Mouse (Mus musculus) neural tube, embryonic 11.5 days (tissue): Measurements from ENCODE around the gene Scin. TPM values are rescaled to one million over a fixed set of nuclear protein-coding genes. Genes with fewer than 3 reads are reported as not detected.

Experiments
- ATAC-seq: fragments of 200-750 bp; cut with Nextera tagmentation; 2 replicates; pipeline ENCODE4 v1.8.0; 2017; ENCODE audit warnings: moderate number of reproducible peaks, mild to moderate bottlenecking, moderate TSS enrichment, moderate library complexity; ENCODE audit not compliant: insufficient read depth, low FRiP score, low TSS enrichment
- DNase-seq: peaks from one replicate; pipeline ENCODE4 v3.0.0-alpha.2; 2015; ENCODE audit warnings: low spot score
- H3K27ac ChIP-seq: fragments of 300-500 bp; sonication (generic); 2 replicates; pipeline ENCODE4 v1.5.1; 2014; ENCODE audit warnings: low read depth, mild to moderate bottlenecking, low read length
- H3K27me3 ChIP-seq: fragments of 300-500 bp; sonication (generic); 2 replicates; pipeline ENCODE4 v1.6.1; 2014; ENCODE audit warnings: mild to moderate bottlenecking, low read length, mixed read lengths; ENCODE audit not compliant: control insufficient read depth, insufficient read depth
- H3K36me3 ChIP-seq: fragments of 300-500 bp; sonication (generic); 2 replicates; pipeline ENCODE4 v1.6.1; 2014; ENCODE audit warnings: mild to moderate bottlenecking, low read length, moderate library complexity, mixed read lengths; ENCODE audit not compliant: control insufficient read depth, insufficient read depth
- H3K4me1 ChIP-seq: fragments of 300-500 bp; sonication (generic); 2 replicates; pipeline ENCODE4 v1.6.1; 2014; ENCODE audit warnings: low read length, mixed read lengths; ENCODE audit not compliant: control insufficient read depth, insufficient read depth
- H3K4me2 ChIP-seq: fragments of 300-500 bp; sonication (generic); 2 replicates; pipeline ENCODE4 v1.6.1; 2014; ENCODE audit warnings: low read depth, mild to moderate bottlenecking, moderate library complexity
- H3K4me3 ChIP-seq: fragments of 300-500 bp; sonication (generic); 2 replicates; pipeline ENCODE4 v1.5.1; 2014; ENCODE audit warnings: low read depth, low read length
- H3K9ac ChIP-seq: fragments of 300-500 bp; sonication (generic); 2 replicates; pipeline ENCODE4 v1.6.1; 2014; ENCODE audit warnings: mild to moderate bottlenecking, low read length
- H3K9me3 ChIP-seq: fragments of 300-500 bp; sonication (generic); 2 replicates; pipeline ENCODE4 v1.6.1; 2016; ENCODE audit warnings: low read length; ENCODE audit not compliant: control insufficient read depth
- WGBS: fragments of 180-500 bp; shearing (Covaris S2); extraction: QIAGEN DNeasy Blood & Tissue Kit; methylation state at CpG from one replicate; pipeline ENCODE4 v1.1.7; 2014; 5-methylcytosine and 5-hydroxymethylcytosine counted together
- polyA plus RNA-seq: library from polyadenylated mRNA; unstranded; fragments of >200 nt; fragmentation: Nextera tagmentation; extraction: Ambion mirVana; gene quantifications from 2 replicates; pipeline ENCODE4 v1.2.1, GENCODE M21; 2014

Scin gene
- polyA plus RNA-seq, 1 experiment from 2014 or later, result 0.07 TPM

GRCm38 (mm10) chr12:40099407-40099806 is 34.6 kb downstream of the Scin start:
- DNase-seq (no peak), ATAC-seq (no peak)
- Histone ChIP-seq H3K4me2 (no peak overlapping the region), H3K4me1 (no peaks in the 10 kb centered on the region), H3K27me3 (no peaks in the 10 kb centered on the region), H3K9me3 (no peaks in the 10 kb centered on the region), H3K36me3 (no peaks in the 10 kb centered on the region), H3K9ac (no peak overlapping the region), H3K4me3 (no peak overlapping the region), H3K27ac (no peak overlapping the region)
- 85% methylated on average over 2 of the region's 2 CpGs for WGBS

- Histone ChIP-seq H3K27ac (no peak overlapping the region), H3K27me3 (no peaks in the 10 kb centered on the region), H3K4me2 (no peak overlapping the region), H3K9ac (no peak overlapping the region), H3K4me3 (no peak overlapping the region), H3K36me3 (no peaks in the 10 kb centered on the region), H3K4me1 (no peaks in the 10 kb centered on the region), H3K9me3 (no peaks in the 10 kb centered on the region)
- DNase-seq, result no peak
- no peak for ATAC-seq
- 95% methylated on average over 4 of the region's 4 CpGs for WGBS
Measured at GRCm38 (mm10) chr12:40097449-40097848, 36.6 kb downstream of the Scin start.

- H3K36me3 ChIP-seq, result no peaks in the 10 kb centered on the region
- no peak for ATAC-seq
- no peak overlapping the region for H3K4me2 ChIP-seq
Measured at GRCm38 (mm10) chr12:40097023-40097422, 37.0 kb downstream of the Scin start.

GRCm38 (mm10) chr12:40096453-40096852 is 37.6 kb downstream of the Scin start:
- DNase-seq (no peak), ATAC-seq (no peak)
- H3K36me3 ChIP-seq, result no peaks in the 10 kb centered on the region
- H3K9me3 ChIP-seq, result no peaks in the 10 kb centered on the region
- no peaks in the 10 kb centered on the region for H3K4me1 ChIP-seq
- H3K4me3 ChIP-seq, result no peak overlapping the region
- 91% methylated on average over 3 of the region's 3 CpGs for WGBS
- no peak overlapping the region for H3K27ac ChIP-seq
- H3K4me2 ChIP-seq, result no peak overlapping the region
- no peak overlapping the region for H3K9ac ChIP-seq
- H3K27me3 ChIP-seq, result no peaks in the 10 kb centered on the region

More at GRCm38 (mm10) chr12:40097023-40097422, 37.0 kb downstream of the Scin start:
- Histone ChIP-seq H3K27ac (no peak overlapping the region), H3K9me3 (no peaks in the 10 kb centered on the region), H3K4me1 (no peaks in the 10 kb centered on the region), H3K9ac (no peak overlapping the region), H3K27me3 (no peaks in the 10 kb centered on the region), H3K4me3 (no peak overlapping the region)
- DNase-seq, result no peak
- WGBS, result 98% methylated on average over 5 of the region's 5 CpGs

- no peaks in the 10 kb centered on the region for H3K27me3 ChIP-seq
- no peak overlapping the region for H3K9ac ChIP-seq
- 85% methylated on average over 3 of the region's 3 CpGs for WGBS
- no peak for ATAC-seq
- H3K9me3 ChIP-seq, result no peaks in the 10 kb centered on the region
- no peak overlapping the region for H3K4me2 ChIP-seq
- DNase-seq, result no peak
- no peak overlapping the region for H3K27ac ChIP-seq
- H3K36me3 ChIP-seq, result no peaks in the 10 kb centered on the region
- no peak overlapping the region for H3K4me3 ChIP-seq
- no peaks in the 10 kb centered on the region for H3K4me1 ChIP-seq
Measured at GRCm38 (mm10) chr12:40090017-40090416, 44.0 kb downstream of the Scin start.

GRCm38 (mm10) chr12:40085731-40086322 is 48.2 kb downstream of the Scin start:
- no peak for DNase-seq
- Histone ChIP-seq H3K4me2 (no peak overlapping the region), H3K9ac (no peak overlapping the region), H3K4me3 (no peak overlapping the region), H3K9me3 (no peaks in the 10 kb centered on the region), H3K27me3 (no peaks in the 10 kb centered on the region), H3K4me1 (no peaks in the 10 kb centered on the region), H3K36me3 (no peaks in the 10 kb centered on the region), H3K27ac (no peak overlapping the region)
- no peak for ATAC-seq
- 86% methylated on average over 5 of the region's 5 CpGs for WGBS

- ATAC-seq (no peak), DNase-seq (no peak)
- H3K27me3 ChIP-seq, result no peaks in the 10 kb centered on the region
- 56% methylated on average over 5 of the region's 6 CpGs for WGBS
- no peaks in the 10 kb centered on the region for H3K4me1 ChIP-seq
- H3K9me3 ChIP-seq, result no peaks in the 10 kb centered on the region
- H3K4me3 ChIP-seq, result no peak overlapping the region
- no peak overlapping the region for H3K4me2 ChIP-seq
- H3K36me3 ChIP-seq, result no peaks in the 10 kb centered on the region
- no peak overlapping the region for H3K9ac ChIP-seq
- no peak overlapping the region for H3K27ac ChIP-seq
Measured at GRCm38 (mm10) chr12:40082453-40083238, 51.4 kb downstream of the Scin start.

- no peaks in the 10 kb centered on the region for H3K9me3 ChIP-seq
- no peak for ATAC-seq
- 77% methylated on average over 5 of the region's 5 CpGs for WGBS
- no peaks in the 10 kb centered on the region for H3K4me1 ChIP-seq
- H3K36me3 ChIP-seq, result no peaks in the 10 kb centered on the region
- no peak overlapping the region for H3K4me3 ChIP-seq
- H3K4me2 ChIP-seq, result no peak overlapping the region
- H3K9ac ChIP-seq, result no peak overlapping the region
- DNase-seq, result no peak
- no peak overlapping the region for H3K27ac ChIP-seq
- no peaks in the 10 kb centered on the region for H3K27me3 ChIP-seq
Measured at GRCm38 (mm10) chr12:40082048-40082447, 52.0 kb downstream of the Scin start.

- Histone ChIP-seq H3K9ac (no peak overlapping the region), H3K27me3 (no peaks in the 10 kb centered on the region), H3K27ac (no peak overlapping the region), H3K36me3 (no peaks in the 10 kb centered on the region), H3K9me3 (no peaks in the 10 kb centered on the region), H3K4me2 (no peak overlapping the region), H3K4me1 (no peaks in the 10 kb centered on the region), H3K4me3 (no peak overlapping the region)
- ATAC-seq (no peak), DNase-seq (no peak)
- WGBS, result 77% methylated on average over 5 of the region's 5 CpGs
Measured at GRCm38 (mm10) chr12:40073660-40074059, 60.4 kb downstream of the Scin start.
